Mouse (Mus musculus) megakaryocyte, embryonic 14.5 days (primary cell): ENCODE results near the gene Prelid1. TPM values are rescaled to one million over a fixed set of nuclear protein-coding genes. Genes with fewer than 3 reads are reported as not detected.

Experiments used
- H3K27me3 ChIP-seq: replicated peaks from 2 replicates; pipeline ENCODE3; 2012; ENCODE audit warnings: inconsistent platforms
- H3K36me3 ChIP-seq: replicated peaks from 2 replicates; pipeline ENCODE3; 2012; ENCODE audit warnings: low read length, inconsistent platforms, mixed read lengths
- H3K4me1 ChIP-seq: 2 replicates; pipeline ENCODE4 v1.6.1; 2012; ENCODE audit warnings: inconsistent platforms
- H3K4me3 ChIP-seq: replicated peaks from 2 replicates; pipeline ENCODE3; 2012; ENCODE audit warnings: moderate library complexity, mild to moderate bottlenecking, inconsistent platforms
- H3K9me3 ChIP-seq: 2 replicates; pipeline ENCODE4 v1.6.1; 2012; ENCODE audit warnings: inconsistent platforms
- FLI1 ChIP-seq: IDR thresholded peaks from 2 replicates; pipeline ENCODE4 v1.6.1; 2012; ENCODE audit warnings: low read length, inconsistent platforms, mixed read lengths
- GATA1 ChIP-seq: IDR thresholded peaks from 3 replicates; pipeline ENCODE4 v1.6.1; 2012; ENCODE audit warnings: mixed read lengths, low read length, inconsistent platforms, borderline replicate concordance
- polyA plus RNA-seq: library from polyadenylated mRNA; stranded (reverse); fragments of >175 nt; gene quantifications from 2 replicates; pipeline ENCODE4 v1.2.3, GENCODE M21; 2012; ENCODE audit warnings: low replicate concordance; ENCODE audit not compliant: insufficient read depth

The Prelid1 gene
- polyA plus RNA-seq, 1 experiment: 629 TPM

GRCm38 (mm10) chr13:55330567-55331400 is 10.5 kb downstream of the Prelid1 start:
- Histone ChIP-seq H3K27me3 (peaks cover 13% of the 10 kb centered on the region), H3K9me3 (no peaks in the 10 kb centered on the region), H3K36me3 (peaks cover 8% of the 10 kb centered on the region), H3K4me3 (peak overlapping the region; percentile 94), H3K4me1 (peaks cover 68% of the 10 kb centered on the region)
- TF ChIP-seq GATA1 (no peak), FLI1 (no peak)

DNA sequence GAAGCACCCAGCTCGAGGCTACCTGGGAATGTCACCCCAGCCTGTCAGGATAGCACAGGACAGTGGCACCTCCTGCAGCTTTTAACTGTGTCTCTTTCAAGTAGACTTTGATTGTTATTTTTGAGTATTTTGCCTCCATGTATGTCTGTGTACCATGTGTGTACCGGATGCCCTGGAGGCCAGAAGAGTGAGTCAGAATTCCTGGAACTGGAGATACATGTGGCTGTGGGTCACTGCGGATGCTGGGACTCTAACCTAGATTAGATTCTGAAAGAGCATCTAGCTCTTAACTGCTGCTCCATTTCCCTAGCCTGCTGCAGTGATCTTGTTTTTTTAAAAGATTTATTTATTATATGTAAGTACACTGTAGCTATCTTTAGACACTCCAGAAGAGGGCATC is 12.0 kb downstream of the Prelid1 start:
- Histone ChIP-seq H3K4me3 (no peak overlapping the region), H3K36me3 (no peaks in the 10 kb centered on the region), H3K9me3 (no peaks in the 10 kb centered on the region), H3K27me3 (peaks cover 19% of the 10 kb centered on the region), H3K4me1 (peaks cover 62% of the 10 kb centered on the region)
- no peak for TF ChIP-seq GATA1
- TF ChIP-seq FLI1: no peak

DNA sequence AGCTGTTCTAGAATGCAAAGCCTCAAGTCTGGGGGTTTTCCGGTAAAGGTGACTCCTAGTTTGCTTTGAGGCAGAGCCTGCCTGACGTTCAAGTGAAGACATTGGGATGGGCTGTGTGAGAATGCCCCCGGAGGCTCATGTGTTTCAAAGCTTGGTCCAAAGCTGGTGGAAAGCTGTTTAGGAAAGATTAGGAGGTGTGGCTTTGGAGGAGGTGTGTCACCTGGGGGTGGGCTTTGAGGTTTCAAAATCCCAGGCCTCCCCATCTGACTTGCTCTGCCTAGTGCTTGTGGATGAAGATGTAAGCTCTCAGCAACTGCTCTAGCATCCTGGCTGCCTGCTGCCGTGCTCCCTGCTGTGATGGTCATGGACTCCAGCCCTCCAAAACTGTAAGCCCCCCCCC is 15.4 kb downstream of the Prelid1 start:
- Histone ChIP-seq H3K4me1 (peaks cover 50% of the 10 kb centered on the region), H3K9me3 (no peaks in the 10 kb centered on the region), H3K36me3 (no peaks in the 10 kb centered on the region), H3K4me3 (no peak overlapping the region), H3K27me3 (peaks cover 19% of the 10 kb centered on the region)
- no peak for TF ChIP-seq FLI1
- no peak for TF ChIP-seq GATA1

DNA sequence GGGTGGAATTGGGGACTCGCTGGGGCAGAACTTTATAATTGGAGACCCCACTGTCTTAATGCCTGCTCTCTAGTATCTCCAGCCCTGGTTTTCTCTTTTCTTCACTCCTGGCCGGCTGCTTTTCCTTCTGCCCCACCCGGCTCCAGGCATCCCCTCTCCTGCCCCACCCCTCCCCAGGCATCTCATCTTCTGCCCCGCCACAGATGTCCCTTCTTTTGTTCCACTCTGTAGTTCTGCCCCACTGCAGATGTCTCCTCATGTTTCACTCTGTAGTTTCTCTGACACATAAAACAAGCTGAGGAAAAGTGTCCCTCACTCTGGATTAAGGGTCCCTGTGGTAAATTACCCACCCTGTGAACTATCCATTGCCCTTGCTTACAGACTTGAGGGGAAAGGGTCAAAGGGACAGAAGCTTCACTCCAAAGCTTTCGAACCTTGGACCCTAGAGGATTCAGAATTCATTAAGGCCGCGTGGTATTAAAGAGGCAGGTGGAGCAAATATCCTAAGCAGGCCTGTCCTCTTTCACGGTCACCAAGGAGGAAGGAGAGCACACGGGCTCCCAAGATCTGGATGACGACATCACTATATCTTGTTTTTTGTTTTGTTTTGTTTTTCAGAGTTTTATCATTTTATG is 17.2 kb downstream of the Prelid1 start:
- H3K9me3 ChIP-seq: no peaks in the 10 kb centered on the region
- no peak overlapping the region for H3K4me3 ChIP-seq
- H3K36me3 ChIP-seq: peaks cover under 1% of the 10 kb centered on the region
- H3K27me3 ChIP-seq: peaks cover 19% of the 10 kb centered on the region
- peaks cover 33% of the 10 kb centered on the region for H3K4me1 ChIP-seq
- TF ChIP-seq FLI1: no peak
- TF ChIP-seq GATA1: no peak

GRCm38 (mm10) chr13:55338131-55339054 is 18.1 kb downstream of the Prelid1 start:
- Histone ChIP-seq H3K9me3 (no peaks in the 10 kb centered on the region), H3K4me3 (no peak overlapping the region), H3K4me1 (peaks cover 28% of the 10 kb centered on the region), H3K36me3 (peaks cover 10% of the 10 kb centered on the region), H3K27me3 (peaks cover 18% of the 10 kb centered on the region)
- TF ChIP-seq FLI1 (no peak), GATA1 (no peak)

DNA sequence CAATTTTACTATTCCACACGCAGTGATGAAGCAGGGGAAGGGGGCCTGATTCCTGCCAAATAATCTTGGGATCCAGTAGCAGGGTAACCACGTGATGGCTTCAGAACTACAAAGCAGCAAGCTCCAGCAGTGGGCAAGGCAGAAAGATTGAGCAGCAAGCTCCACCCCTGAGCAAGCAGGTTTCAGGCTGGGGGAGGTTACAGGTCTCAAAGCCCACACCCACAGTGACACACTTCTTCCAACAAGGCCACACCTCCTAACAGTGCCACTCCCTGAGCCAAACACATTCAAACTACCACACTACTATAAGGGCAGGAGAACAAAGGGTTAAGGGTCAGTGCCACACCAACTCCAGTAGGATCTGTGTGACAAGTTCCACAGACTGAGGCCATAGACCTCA is 19.0 kb downstream of the Prelid1 start:
- H3K27me3 ChIP-seq: peaks cover 13% of the 10 kb centered on the region
- TF ChIP-seq GATA1 (no peak), FLI1 (no peak)
- H3K4me1 ChIP-seq: peaks cover 36% of the 10 kb centered on the region
- H3K9me3 ChIP-seq: no peaks in the 10 kb centered on the region
- peak overlapping the region; percentile 57 for H3K4me3 ChIP-seq
- peaks cover 18% of the 10 kb centered on the region for H3K36me3 ChIP-seq

GRCm38 (mm10) chr13:55342469-55342868 is 22.2 kb downstream of the Prelid1 start:
- Histone ChIP-seq H3K4me3 (no peak overlapping the region), H3K27me3 (no peaks in the 10 kb centered on the region), H3K36me3 (peaks cover 51% of the 10 kb centered on the region), H3K9me3 (no peaks in the 10 kb centered on the region), H3K4me1 (peaks cover 47% of the 10 kb centered on the region)
- TF ChIP-seq GATA1: no peak
- no peak for TF ChIP-seq FLI1

GRCm38 (mm10) chr13:55344286-55344685 is 24.0 kb downstream of the Prelid1 start:
- H3K27me3 ChIP-seq: no peaks in the 10 kb centered on the region
- no peaks in the 10 kb centered on the region for H3K9me3 ChIP-seq
- H3K36me3 ChIP-seq: peaks cover 68% of the 10 kb centered on the region
- H3K4me1 ChIP-seq: peaks cover 37% of the 10 kb centered on the region
- no peak overlapping the region for H3K4me3 ChIP-seq
- TF ChIP-seq FLI1 (no peak), GATA1 (no peak)

GRCm38 (mm10) chr13:55346745-55347144 is 26.4 kb downstream of the Prelid1 start:
- Histone ChIP-seq H3K4me1 (peaks cover 52% of the 10 kb centered on the region), H3K36me3 (peaks cover 90% of the 10 kb centered on the region), H3K9me3 (no peaks in the 10 kb centered on the region), H3K4me3 (no peak overlapping the region), H3K27me3 (no peaks in the 10 kb centered on the region)
- no peak for TF ChIP-seq FLI1
- TF ChIP-seq GATA1: no peak

DNA sequence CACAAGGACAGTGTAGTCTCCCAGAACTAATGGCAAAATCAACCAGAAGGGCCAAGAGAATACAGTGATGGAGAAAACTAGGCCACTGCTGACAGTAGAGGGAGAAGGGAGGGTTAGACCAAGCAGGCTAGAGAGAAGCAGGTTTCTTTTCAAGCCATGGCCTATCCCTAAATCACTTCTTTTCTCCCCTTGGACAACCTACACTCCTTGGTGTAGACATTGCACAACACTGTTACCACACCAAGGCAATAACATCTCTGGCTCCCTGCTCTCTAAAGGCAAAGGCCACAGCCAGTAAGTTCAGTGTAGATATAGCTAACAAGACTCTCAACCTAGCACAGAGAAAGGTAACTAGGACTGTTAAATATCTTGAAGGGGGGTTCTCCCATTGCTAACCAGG is 40.8 kb downstream of the Prelid1 start:
- Histone ChIP-seq H3K4me1 (peaks cover 66% of the 10 kb centered on the region), H3K36me3 (peaks cover 53% of the 10 kb centered on the region)
- TF ChIP-seq FLI1 (no peak), GATA1 (no peak)

More for the DNA sequence above, 40.8 kb downstream of the Prelid1 start:
- no peaks in the 10 kb centered on the region for H3K27me3 ChIP-seq
- H3K4me3 ChIP-seq: peak overlapping the region; percentile 100
- no peaks in the 10 kb centered on the region for H3K9me3 ChIP-seq
